Mouse (Mus musculus) left cerebral cortex, postnatal 36 days (tissue): Measurements from ENCODE around the gene Adamts1. TPM values are rescaled to one million over a fixed set of nuclear protein-coding genes. Genes with fewer than 3 reads are reported as not detected.

Source experiments
- DNase-seq, 2 experiments: peaks; one replicate each; pipeline ENCODE4 v3.0.0; 2021 to 2022; ENCODE audit warnings: low spot score in 2 of 2, mixed read lengths in 1 of 2
- intact Hi-C: fragments of 180-260 bp; cut with DNase I; formaldehyde crosslinking; loops from one replicate; pipeline ENCODE4 v1.15.1; 2025
- total RNA-seq, 2 experiments: library from RNA; stranded (reverse); gene quantifications; 2 replicates each; pipeline ENCODE4 v1.2.3; 2021

Adamts1 gene
- total RNA-seq, 2 experiments from 2014 or later = 8.8 to 10.3 TPM

GRCm38 (mm10) chr16:85779775-85780174 is 23.1 kb downstream of the Adamts1 start:
- intact Hi-C loops = no loop called here
- no peak for DNase-seq

- DNase-seq = no peak
- intact Hi-C loops = no loop called here
Measured at GRCm38 (mm10) chr16:85772272-85772671, 30.6 kb downstream of the Adamts1 start.

GRCm38 (mm10) chr16:85767341-85767740 is 35.6 kb downstream of the Adamts1 start:
- intact Hi-C loops = no loop called here
- DNase-seq = no peak

- no peak for DNase-seq
- intact Hi-C loops = no loop called here
Measured at GRCm38 (mm10) chr16:85765697-85766096, 37.2 kb downstream of the Adamts1 start.

GRCm38 (mm10) chr16:85765167-85765566 is 37.7 kb downstream of the Adamts1 start:
- intact Hi-C loops = no loop called here
- DNase-seq = no peak

- intact Hi-C loops = no loop called here
- DNase-seq = no peak
Measured at GRCm38 (mm10) chr16:85762052-85762665, 40.8 kb downstream of the Adamts1 start.

GRCm38 (mm10) chr16:85760961-85761580 is 41.8 kb downstream of the Adamts1 start:
- DNase-seq = no peak
- intact Hi-C loops = no loop called here

GRCm38 (mm10) chr16:85756101-85756819 is 46.7 kb downstream of the Adamts1 start:
- intact Hi-C loops = no loop called here
- peak in 1 of 2 experiments; percentile 18 for DNase-seq

GRCm38 (mm10) chr16:85749335-85749734 is 53.6 kb downstream of the Adamts1 start:
- no peak for DNase-seq
- intact Hi-C loops = no loop called here

- intact Hi-C loops = no loop called here
- DNase-seq = no peak
Measured at GRCm38 (mm10) chr16:85747589-85748360, 55.1 kb downstream of the Adamts1 start.

- DNase-seq = no peak
- intact Hi-C loops = no loop called here
Measured at GRCm38 (mm10) chr16:85746386-85746785, 56.5 kb downstream of the Adamts1 start.

Other genes starting within 250 kb of the Adamts1 start
- 1 to 10 TPM; 3.8 to 5.3 TPM for gene Cyyr1, start 249.7 kb downstream of the Adamts1 start, total RNA-seq
- 1 to 10 TPM in 1 of 2 experiments, under 1 TPM in 1; 0.99 to 1.2 TPM for gene Adamts5, start 98.7 kb upstream of the Adamts1 start, total RNA-seq